15 mouse cellular contexts compared by ENCODE assay signal in genomic region chr10:46733760-46734265, GRCm38 (mm10).
"Had no signal": no experiment of that assay in that cellular context is flagged by ENCODE, and none has a peak within 500 bp of the region (broad histone marks: within the 10 kb centered on the region; RNA-seq: fewer than 3 reads in every experiment).

No protein-coding gene starts in this region.

- H3K27ac ChIP-seq: neural tube, embryonic 15.5 days; stomach, embryonic 15.5 days; stomach, postnatal 0 days had no signal

- H3K9ac ChIP-seq: neural tube, embryonic 15.5 days; stomach, embryonic 15.5 days had no signal

- H3K9me3 ChIP-seq: neural tube, embryonic 15.5 days; stomach, embryonic 15.5 days had no signal

- H3K4me3 ChIP-seq: neural tube, embryonic 15.5 days; stomach, embryonic 15.5 days had no signal

- H3K36me3 ChIP-seq: neural tube, embryonic 15.5 days; stomach, embryonic 15.5 days had no signal

- H3K27me3 ChIP-seq: neural tube, embryonic 15.5 days; stomach, embryonic 15.5 days had no signal

- H3K4me2 ChIP-seq: neural tube, embryonic 15.5 days; stomach, embryonic 15.5 days had no signal

- DNase-seq: retina, postnatal 1 day; right cerebral cortex, adult 18-20 months; right cerebral cortex, postnatal 14 days; right cerebral cortex, postnatal 25 days; right cerebral cortex, postnatal 4 days; spleen, adult 18-20 months; thymus, adult 18-20 months; thymus, adult 2 months; thymus, postnatal 14 days; thymus, postnatal 25 days; thymus, postnatal 36 days; thymus, postnatal 4 days had no signal

- H3K4me1 ChIP-seq: neural tube, embryonic 15.5 days; stomach, embryonic 15.5 days had no signal
